Mouse (Mus musculus) WW6 (cell line): ENCODE measurements around the gene Ramac.

Experiments
- DNase-seq: peaks from one replicate; pipeline ENCODE4 v3.0.0-alpha.2; 2013; ENCODE audit warnings: low read depth, low spot score

The Ramac gene

DNA sequence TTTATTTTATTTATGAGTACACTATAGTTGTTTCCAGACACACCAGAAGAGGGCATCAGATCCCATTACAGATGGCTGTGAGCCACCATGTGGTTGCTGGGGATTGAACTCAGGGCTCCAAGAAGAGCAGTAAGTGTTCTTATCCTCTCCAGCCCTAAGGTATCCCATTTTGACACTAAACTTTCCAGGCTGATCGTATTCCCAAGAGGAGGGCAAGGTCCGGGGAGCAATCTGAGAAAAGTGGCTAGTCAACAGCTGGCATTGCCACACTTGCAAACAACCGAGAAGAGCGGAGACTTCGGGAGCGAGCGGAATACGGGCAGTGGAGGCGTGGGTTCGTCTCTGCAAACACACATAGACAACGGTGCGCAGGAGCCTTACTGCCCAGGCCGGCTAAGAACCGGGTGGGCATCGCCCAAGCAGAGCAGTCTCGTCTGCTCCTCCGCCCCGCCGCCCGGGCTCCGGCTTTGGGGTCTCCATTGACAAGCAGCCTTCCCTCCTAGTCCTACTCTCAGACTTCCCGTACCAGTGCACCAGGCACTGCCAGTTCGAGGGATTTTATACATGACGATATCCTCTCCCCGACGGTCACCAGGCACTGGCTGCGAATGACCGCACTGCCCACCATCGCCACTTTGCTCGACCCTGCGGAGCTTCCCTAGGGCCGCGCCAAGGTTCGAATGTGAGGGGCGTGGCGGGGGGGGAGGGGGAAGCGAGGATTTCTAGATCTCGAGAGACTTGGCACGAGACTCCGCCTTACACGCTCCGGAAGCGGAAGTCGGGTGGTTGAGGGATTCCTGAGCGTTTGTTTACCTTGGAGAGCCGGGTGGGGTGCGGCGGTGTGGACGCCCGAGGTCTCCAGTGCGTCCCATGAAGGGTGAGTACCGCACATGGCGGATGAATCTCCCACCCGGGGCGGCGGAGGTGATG lies at the start of gene Ramac:
TSS of gene Ramac (plus strand) at position 746 of the 930 bp plus-strand sequence.
- DNase-seq: peak; percentile 92

DNA sequence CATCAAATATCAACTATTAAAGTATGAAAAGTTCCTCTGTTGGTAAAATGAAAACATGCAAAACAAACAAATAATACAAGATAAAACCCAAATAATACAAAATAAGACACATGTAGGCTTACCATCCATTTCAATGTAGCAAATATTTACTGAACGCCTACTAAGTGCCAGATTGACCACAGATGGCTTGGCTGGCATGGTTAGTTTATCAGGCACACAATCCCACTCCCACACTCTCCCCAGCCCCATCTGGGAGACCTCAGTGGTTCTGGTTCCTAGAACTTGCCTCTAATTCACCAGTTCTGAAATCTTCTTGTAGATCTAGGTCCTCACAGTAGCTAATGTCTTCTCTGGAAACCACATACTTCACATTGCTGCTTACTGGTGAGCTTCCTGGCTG lies 44.1 kb upstream of the Ramac start:
- no peak for DNase-seq

DNA sequence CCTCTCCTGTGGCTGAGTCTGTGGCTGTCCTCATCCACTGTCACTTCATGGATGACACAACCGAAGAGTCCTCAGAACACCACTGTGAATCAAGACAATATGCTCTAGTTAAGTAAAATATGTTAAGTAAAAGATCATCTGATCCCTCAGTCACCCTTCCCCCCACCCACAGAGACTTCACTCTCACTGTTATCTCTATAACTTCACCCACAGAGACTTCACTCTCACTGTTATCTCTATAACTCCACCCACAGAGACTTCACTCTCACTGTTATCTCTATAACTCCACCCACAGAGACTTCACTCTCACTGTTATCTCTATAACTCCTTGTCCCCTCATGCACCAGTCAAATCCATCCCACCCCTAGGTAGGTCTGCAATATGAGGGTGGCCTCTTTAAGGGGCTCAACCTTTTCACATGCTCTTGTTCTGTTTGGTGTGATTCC lies 43.5 kb upstream of the Ramac start:
- no peak for DNase-seq

DNA sequence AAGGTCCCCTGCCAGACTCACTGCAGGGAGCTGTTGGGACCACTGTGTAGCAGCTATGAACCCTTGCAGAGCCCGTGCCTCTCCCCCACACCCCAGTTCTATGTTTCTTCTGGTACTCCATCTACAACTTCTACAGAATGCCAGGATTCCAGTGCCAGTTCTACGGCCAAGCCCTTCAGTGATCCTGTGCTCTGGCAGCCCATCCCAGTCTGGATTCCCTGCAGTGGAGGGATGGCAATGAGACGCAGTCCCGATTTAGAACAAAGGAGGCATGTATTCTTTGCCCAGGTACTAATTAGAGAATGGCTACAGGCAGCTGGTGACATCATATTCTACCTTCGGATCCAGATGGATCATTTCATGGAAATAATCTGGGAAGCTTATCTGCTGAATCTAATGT lies 41.5 kb upstream of the Ramac start:
- DNase-seq: no peak

DNA sequence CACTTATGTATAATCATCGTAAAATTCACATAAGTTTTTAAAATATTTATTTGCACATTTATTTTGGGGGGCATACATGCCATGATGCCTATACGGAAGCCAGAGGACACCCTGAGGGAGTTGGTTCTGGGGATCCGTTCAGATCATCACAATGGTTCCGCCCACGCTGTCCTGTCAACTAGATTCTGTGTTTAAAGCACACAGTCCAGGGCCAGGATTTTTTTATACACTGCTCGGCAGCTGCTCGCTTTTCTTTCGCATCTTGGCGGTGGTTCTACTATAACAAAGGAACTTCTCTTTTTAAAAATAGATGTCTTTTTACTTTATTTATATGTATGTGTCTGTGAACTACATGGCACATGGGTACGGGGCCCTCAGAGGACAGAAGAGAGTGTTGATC lies 38.9 kb upstream of the Ramac start:
- DNase-seq: no peak

DNA sequence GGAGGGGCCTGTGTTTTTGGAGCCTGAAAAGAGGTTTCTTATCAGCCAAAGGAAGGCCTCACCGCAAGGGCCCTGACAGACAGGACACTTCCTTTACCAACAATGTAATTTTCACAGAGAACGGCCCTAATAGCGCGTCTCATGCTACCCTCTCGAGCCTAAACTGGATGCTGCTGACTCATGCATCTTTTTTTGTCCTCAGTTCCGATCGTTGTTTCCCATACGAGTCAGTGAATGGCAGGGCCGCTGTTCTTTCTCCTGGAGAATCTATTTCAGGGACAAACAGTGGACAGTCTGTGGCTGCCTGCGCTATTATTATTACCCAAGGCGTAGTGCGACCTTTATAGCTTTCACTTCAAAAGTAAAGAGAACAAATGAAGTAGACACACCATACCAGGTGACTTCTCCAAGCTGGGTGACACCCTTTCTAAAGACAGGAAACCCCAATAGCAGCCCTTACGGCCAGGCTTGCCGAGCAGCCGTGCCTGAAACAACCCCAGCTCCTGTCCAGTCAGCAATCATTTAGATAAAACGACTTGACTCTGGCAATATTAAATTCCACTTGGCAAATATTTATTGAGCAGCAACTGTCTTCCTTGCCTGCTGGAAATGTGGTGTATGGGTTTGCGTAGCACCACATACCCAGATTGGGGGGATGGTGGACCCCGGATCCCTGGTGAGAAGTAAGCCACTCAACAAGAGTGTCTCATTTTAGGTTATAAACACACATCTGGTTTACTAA lies 36.6 kb upstream of the Ramac start:
- no peak for DNase-seq

DNA sequence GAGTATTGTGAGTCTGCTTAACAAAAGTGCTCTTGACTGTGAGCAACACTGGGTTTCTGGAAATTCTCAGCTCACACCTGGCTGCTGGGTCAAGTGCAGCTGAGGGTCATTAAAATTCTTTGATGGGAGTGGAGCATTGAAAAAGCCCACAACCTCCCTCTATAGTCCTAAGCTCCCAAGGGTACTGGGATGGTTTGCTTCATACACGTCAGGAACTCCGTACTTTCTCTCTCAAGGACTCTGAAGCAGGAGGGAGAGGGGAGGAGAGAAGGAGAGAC lies 36.1 kb upstream of the Ramac start:
- no peak for DNase-seq

DNA sequence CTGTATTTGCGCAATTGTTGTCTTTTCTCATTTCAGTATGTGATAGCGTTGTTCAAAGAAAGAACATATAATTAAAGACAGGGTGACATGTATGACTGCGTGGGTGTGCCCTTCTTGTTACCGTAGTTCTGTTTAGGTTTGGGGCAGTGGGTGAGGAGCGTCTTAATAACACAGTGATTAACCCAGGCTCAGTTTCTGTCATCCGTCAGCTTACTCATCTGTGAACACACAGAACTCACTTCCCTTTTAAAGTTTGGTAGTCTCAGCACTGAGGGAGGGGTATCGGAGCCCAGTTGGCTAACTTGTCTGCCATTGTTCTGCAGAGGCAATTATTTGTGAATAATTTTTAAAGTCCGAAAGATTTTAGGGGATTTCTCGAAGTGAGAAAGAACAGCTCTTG lies 35.0 kb upstream of the Ramac start:
- no peak for DNase-seq

DNA sequence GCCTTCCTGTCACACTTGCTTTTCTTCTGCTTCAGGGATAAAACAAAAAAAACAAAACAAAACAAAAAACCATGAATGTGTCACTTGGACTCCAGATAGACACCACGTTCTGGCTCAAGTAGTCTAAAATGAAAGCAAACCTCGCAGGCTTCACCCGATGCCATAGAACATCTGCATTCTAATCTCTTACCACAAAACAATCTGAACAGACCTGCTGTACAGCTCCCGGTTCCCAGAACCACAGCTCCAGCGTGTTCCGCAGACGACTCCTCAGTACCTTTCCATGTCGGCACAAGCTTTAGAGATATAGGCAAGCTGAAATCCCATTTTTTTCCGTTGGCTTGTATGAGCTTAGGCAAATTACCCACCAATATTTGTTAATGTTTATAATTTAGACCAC lies 32.9 kb upstream of the Ramac start:
- no peak for DNase-seq

DNA sequence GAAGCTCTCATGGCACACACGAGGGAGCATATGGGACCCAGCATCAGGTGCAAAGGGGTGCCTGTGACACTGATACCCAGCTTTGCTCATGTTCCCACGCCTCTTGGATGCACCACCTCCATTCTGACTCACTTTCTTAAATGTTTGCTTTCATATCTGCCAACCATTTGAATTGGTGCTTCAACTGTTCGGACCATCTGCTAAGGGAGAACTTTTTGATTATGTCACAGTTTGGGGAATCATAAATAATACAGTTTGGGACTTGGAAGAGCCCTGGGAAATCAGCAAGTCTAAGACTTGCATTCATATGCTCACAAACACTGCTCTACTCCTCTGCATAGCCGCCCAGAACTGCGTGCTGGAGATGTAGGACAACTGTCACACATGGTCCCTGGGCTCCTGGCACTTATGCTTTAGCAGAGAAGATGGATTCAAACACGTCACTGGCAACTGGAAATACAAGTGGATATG lies 31.5 kb upstream of the Ramac start:
- DNase-seq: no peak

DNA sequence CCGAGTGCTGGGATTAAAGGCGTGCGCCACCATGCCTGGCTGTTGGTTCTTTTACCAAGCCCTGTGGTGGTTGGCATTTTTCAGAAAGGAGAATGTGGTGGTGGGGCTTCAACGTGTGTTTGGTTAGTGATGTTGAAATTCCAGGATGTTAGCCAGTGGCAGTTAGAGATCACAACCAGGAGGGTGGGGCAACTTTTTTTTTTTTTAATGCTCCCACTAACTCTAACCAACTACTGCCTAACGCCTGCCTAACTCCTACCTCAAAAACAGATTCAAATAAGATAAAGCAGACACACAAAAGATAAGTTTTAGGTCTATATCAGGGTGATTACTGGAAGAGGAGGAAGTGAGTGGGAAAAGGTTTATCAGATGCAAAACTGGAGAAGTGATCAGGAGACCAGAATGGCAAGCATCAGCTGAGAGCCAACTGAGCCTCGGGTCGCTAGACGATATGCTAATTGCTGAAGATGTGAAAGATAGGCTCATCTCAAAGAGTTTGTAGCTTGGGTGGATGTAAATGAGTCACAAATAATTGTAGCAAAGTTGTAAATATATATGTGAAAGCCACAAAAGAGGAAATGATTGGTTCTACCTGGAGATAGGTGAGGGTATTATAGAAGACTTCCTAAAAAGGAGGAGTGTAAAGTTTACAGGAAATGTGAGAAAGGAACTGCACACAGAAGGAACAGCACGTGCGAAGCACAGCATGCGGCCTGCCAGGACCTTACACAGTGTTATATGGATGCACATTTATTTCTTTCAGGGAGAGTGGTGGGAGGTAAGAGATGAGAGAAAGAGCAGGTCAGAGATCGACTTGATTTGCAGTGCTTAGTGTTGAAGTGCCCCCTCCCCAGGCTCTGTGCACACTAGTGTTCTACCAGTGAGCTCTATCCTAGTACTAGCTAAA lies 30.3 kb upstream of the Ramac start:
- no peak for DNase-seq

DNA sequence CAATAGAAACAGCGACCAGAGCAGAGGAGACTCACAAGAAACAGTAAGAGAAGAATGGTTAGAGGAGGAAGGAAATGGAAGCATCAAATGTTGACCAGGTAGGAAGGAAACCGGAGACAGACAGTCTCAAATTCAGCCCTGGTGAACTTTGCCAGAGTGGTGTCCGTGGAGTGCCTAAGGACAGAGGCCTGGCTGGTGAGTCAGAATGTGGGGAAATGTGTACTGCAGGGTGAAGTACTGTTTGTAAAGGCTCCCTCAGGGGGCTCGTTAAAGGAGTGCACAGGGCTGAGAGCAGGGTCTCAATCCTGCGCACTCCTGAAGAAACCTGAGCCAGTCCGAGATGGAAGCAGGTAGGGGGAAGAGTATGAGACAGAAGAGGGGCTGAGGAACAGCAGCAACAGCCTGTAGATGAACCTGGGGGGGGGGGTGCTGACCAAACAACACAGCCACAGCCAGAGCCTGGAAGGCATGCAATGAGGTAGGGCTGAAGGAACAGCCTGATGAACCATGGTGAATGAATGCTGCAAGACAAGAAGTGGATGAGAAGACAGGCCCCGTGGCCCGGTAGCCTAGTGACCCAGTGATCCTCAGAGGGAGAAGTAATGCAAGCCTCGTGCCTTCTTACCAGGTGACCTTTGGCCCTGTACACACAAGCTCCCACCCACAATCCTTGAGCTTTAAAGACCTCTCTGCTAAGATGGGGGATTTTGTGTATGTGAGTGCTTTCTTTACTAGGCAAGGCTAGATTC lies 27.3 kb upstream of the Ramac start:
- DNase-seq: no peak

DNA sequence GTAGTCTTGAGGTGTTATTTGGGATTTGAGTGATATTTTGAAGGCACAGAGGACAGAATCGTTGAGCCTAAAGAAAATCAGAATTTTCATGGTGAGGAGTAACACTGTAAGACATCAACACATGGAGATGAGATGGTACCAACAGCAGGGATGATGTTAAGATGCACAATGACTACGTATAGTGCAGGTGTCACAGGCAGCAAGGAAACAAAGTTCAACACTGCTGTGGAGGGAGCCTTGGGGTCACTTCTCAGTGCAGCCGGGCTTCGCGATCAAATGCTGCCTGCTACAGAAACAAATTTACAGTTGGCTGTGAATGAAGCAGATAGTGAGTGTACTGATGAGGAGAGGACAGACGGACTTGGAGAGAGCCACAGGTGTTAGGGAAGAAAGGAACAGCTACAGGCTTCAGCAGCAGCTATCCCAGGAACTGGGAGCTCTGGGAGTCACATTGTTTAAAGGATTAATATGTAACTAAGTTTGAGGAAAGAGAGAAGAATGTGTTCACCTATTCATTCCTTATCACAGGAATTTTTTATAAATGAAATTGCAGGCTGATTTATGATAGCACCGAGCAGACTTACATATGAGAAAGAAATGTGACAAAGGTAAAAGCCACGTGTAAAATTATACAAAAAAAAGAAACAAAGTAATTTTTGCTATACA lies 23.9 kb upstream of the Ramac start:
- no peak for DNase-seq

DNA sequence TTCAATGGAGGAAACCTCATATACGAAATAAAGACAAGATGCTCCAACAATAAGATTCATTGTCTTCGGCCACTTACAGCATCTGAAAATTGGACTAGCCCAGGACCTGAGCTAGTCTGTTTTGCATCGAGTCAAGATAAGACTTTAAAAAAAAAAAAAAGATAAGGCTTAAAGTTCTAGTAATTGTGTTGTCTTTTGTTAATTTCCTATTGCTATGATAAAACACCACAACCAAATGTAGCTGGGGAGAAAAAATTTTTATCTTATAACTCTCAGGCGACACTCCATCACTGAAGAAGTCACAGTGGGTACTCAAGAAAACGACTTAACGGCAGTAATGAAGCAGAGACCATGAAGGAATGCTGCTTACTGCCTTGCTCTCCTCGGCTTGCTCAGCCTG lies 22.7 kb upstream of the Ramac start:
- DNase-seq: no peak

DNA sequence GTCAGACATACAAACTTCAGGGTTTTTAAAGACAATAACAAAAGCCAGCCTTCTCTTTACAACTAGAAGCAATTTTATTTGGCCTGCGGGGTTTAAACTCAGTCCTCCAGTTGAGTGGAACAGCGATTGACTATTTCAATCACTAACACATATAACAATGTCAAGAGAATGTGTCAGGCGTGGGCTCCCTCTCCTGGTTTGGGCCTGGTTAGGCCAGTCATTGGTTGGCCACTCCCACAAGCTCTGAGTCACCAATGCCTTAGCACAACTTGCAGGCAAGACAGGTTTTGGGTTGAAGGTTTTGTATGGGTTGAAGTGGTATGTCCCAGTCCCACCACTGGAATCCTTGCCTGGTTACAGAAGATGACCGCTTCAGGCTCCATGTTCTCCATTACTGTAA lies 18.6 kb upstream of the Ramac start:
- peak; percentile 20 for DNase-seq

DNA sequence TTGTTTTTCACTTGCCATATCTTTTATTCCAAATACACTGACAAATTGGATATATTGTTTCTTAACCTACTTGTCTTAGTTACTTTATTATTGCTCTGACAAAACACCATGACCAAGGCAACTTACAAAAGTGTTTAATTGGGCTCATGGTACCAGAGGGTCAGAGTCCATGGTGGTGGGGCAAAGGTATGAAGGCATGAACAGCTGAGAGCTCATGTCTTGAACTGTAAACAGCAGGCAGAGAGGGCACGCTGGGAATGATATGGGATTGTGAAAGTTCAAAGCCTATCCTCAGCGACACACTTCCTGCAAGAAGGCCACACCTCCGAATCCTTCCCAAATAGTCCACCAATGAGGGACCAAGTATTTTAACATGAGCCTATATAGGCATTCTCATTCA lies 14.8 kb upstream of the Ramac start:
- DNase-seq: no peak

DNA sequence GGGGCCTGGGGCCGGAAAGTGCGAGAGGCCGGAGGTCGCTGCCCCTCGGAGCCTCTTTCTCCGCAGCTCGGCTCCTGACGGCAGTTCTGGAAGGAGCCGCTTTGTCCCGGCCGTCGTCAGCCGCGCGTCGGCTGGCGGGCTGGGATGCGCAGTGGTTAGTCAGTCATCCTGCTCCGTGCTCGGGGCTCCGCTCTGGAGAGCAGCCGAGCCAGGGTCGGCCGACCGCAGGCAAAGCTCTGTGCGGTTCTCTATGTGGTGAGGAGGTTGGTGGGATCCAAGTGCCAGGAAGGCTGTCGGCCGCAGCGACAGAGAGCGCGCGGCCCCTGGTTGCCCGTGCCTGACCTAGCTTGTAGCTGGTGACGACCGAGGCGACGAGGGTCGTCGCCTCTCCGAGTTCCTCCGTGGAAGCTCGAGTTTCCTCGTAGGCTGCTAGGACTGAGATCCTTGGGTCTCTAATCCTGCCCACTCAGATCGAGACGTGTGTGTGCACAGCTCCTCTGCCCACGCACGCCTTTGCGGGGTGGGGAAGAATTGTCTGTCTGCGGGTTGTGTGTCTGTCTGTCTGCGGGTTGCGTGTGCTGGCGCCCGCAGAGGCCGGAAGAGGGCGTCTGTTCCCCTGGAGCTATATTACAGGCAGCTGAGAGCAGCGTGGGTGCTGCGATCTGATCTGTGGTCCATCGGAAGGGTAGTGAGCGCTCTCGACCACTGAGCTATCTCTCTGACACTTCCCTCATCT lies 553 bp downstream of the Ramac start:
- peak; percentile 66 for DNase-seq

DNA sequence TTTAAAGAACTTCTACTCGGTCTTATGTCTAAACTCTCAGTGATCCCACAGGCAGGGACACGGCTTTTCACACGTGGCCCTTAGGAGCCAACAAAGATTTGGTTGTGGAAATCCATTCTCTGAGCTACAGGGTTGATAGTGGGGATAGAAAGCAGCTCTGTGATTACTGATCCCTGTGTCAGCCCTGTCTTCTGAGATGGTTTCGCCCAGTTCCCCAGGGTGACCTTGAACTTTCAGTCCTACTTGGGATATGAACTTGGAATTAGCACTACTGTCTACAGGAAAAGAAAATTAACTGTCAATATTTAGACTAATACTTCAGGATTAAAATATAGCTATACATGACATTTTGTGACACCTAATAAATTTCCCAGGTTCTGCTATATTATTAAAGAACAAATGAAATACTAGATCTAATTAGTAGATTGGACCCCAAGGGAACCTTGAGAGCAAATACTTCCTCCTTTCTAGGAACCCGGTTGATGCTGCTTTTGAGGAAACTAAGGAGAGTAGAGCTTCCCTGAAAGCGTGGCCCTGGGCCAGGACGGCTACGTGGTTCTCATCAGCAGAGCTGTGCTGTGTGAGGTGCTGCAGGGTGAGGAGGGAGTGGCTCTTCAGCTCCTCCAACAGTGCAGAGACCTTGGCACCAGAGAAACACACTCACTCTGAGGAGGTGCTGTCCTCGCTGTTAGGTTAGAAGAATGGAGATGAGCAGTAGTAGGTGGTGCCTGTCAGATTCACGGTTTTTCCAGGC lies 10.2 kb downstream of the Ramac start:
- no peak for DNase-seq

DNA sequence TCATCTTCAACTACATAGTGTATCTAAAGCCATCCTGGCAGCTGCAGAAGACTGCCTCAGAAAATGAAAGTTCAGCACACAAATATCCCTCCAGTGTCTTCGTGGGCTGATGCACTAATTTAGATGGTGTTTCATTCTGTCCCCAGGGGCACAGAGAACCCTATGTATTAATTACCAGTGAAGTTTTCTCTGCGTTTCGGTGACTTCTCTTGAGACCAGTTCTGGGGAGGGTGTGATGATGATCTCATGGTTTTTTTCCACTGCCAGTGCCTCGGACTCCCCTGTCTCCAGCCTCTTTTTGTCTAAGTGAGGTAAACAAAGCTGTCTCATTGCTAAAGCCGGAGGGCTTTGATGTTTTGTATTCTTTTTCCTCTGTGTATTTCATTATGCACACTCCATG lies 12.6 kb downstream of the Ramac start:
- DNase-seq: no peak
